Mouse (Mus musculus): ENCODE measurements around the gene Ocel1. TPM values are rescaled to one million over a fixed set of nuclear protein-coding genes. Genes with fewer than 3 reads are reported as not detected.

Ocel1 gene
- polyA plus RNA-seq, 1 experiment from 2014 or later = 6.3 TPM

DNA sequence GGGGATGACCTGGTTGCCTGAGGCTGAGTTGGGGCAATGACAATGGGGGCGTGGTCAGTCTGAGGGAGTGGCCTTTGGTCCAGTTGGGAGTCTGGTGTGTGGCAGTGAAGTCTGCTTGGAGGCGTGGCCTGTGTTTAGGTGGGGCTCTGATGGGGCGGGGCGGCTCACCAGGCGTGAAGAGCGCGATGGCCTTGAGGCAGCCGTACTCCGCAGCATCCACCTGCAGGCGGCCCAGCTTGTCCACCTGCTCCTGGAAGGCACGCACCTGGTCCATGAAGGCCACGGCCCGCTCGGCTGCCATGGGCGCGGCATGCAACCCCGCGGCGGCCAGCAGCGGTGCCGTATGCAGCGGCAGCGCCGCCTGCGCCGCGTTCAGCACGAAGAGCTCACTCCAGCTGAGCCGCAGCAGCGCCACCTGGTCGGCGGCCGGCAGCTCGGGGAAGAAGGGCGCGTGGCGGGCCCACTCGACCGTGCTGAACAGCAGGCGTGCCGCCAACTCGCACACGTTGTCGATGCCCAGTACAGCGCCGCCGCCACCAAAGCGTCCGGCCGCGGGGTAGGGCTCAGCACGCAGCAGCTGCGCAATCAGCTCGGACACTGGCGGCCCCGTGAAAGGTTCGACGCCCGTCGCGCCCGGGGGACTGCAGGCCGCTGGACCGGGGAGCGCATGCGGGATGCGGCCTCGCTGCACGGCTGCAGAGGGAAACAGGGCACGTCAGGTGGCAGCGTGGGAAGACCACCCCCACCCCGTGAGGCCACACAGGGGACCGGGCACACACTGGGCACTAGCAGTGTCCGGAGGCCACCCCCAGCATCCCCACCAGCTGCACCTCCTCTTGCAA lies 4.7 kb downstream of the Ocel1 start:
- H3K4me1 ChIP-seq (ENCODE audit: control insufficient read depth, insufficient read depth, low read depth, low read length) = peaks cover 41% of the 10 kb centered on the region
- no peaks in the 10 kb centered on the region for H3K9me3 ChIP-seq (ENCODE audit: control insufficient read depth, low read length)
- 5% methylated on average over 49 of the region's 74 CpGs for WGBS
- peak overlapping the region; percentile 43 for H3K4me3 ChIP-seq (ENCODE audit: low read length)
- peak overlapping the region; percentile 79 for H3K27ac ChIP-seq (ENCODE audit: low read depth, low read length)
- peak overlapping the region; percentile 70 for H3K9ac ChIP-seq (ENCODE audit: low read depth, low read length)
- peak overlapping the region; percentile 63 for H3K4me2 ChIP-seq (ENCODE audit: low read length)
- peak; percentile 2; the same call in 1 of the 2 replicates for ATAC-seq
- H3K36me3 ChIP-seq (ENCODE audit: control insufficient read depth, insufficient read depth, low read length) = peaks cover 13% of the 10 kb centered on the region; the same call in 1 of the 2 replicates
- no peaks in the 10 kb centered on the region for H3K27me3 ChIP-seq (replicated peaks; ENCODE audit: control insufficient read depth, insufficient read depth, low read length)

DNA sequence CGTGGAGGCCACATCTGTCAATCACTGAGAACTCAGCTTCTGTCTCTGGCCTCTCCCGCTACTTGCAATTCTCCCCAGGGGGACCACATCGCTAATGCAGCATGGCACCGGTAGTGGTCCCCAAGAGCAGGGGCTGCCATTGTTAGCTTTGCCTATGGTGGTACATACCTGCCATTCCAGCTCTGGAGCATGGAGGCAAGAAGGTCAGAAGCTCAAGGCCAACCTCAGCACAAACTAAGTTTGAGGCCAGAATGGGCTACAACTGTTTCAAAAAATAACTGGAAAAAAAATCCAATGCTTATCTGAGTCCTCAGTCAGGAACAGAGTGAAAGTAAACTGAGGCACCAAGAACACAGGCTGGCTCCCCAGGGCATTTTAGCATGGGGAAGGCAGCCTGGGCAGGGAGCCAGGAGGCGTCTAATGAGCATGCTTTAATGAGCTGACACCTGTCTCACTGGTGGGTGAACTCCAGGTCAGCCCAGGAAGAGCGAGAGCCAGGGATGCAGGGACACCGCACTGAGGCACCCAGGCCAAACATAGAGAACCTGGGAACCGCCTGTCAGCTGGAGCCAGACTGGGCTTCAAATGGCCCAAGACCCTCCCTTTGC lies 5.4 kb downstream of the Ocel1 start:
- H3K4me3 ChIP-seq (ENCODE audit: low read length) = peak overlapping the region; percentile 43
- H3K36me3 ChIP-seq (ENCODE audit: control insufficient read depth, insufficient read depth, low read length) = peaks cover 13% of the 10 kb centered on the region; the same call in 1 of the 2 replicates
- peak overlapping the region; percentile 70 for H3K9ac ChIP-seq (ENCODE audit: low read depth, low read length)
- ATAC-seq = no peak
- WGBS = 25% methylated on average over 8 of the region's 8 CpGs
- peak overlapping the region; percentile 63 for H3K4me2 ChIP-seq (ENCODE audit: low read length)
- H3K4me1 ChIP-seq (ENCODE audit: control insufficient read depth, insufficient read depth, low read depth, low read length) = peaks cover 43% of the 10 kb centered on the region
- H3K27ac ChIP-seq (ENCODE audit: low read depth, low read length) = peak overlapping the region; percentile 79; the same call in 1 of the 2 replicates
- H3K27me3 ChIP-seq (replicated peaks; ENCODE audit: control insufficient read depth, insufficient read depth, low read length) = no peaks in the 10 kb centered on the region
- no peaks in the 10 kb centered on the region for H3K9me3 ChIP-seq (ENCODE audit: control insufficient read depth, low read length)

DNA sequence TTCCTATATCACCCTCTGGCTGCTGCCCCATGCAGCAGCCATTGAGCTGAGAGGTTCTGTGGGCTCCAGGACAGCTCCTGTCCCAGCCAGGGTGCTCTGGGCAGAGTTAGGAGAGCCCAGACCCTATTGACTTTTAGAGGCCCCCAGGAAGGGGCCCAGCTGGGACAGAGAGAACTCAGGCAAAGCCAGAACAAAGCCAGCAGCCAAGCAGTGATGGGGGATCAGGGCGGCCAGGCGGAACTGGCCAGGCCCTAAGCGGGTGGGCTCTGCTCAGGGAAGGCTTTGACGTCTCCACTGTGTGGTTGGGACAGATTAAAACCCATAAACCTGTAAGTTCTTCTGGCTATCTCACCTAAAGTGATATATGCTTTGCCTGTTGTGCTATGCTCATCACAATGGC lies 7.9 kb downstream of the Ocel1 start:
- peak overlapping the region; percentile 100 for H3K4me2 ChIP-seq (ENCODE audit: low read length)
- peak overlapping the region; percentile 38; the same call in 1 of the 2 replicates for H3K9ac ChIP-seq (ENCODE audit: low read depth, low read length)
- H3K4me1 ChIP-seq (ENCODE audit: control insufficient read depth, insufficient read depth, low read depth, low read length) = peaks cover 50% of the 10 kb centered on the region
- WGBS = 42% methylated on average over 4 of the region's 4 CpGs
- no peak overlapping the region for H3K27ac ChIP-seq (ENCODE audit: low read depth, low read length)
- no peaks in the 10 kb centered on the region for H3K9me3 ChIP-seq (ENCODE audit: control insufficient read depth, low read length)
- H3K27me3 ChIP-seq (replicated peaks; ENCODE audit: control insufficient read depth, insufficient read depth, low read length) = no peaks in the 10 kb centered on the region
- no peak overlapping the region; the same call in 1 of the 2 replicates for H3K4me3 ChIP-seq (ENCODE audit: low read length)
- peaks cover 9% of the 10 kb centered on the region; the same call in 1 of the 2 replicates for H3K36me3 ChIP-seq (ENCODE audit: control insufficient read depth, insufficient read depth, low read length)
- ATAC-seq = no peak

DNA sequence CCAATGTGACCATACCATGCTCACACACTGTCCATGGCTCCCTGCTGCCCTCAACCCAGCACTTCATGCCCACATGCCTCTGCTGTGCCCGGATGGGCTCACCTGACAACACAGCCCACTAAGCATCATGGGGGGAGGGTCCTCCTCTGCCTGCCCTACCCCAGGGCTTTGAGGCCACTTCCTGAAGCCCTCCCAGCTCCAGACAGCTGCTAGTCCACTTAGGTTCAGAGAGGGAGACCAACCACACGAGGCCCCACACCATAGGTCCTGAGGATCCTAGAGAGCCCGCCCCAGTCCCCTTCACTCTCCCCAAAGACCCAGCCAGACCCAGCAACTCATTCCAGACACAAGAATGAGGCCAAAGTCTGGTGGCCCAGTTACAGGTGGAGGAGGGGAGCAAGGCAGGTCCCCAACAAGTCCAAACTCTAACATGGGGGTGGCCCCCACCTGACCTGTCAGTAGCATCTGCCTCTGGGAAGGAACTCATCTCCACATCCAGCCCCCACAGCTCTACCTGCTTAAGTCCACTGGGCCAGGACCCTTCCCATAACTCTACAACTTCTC lies 8.5 kb downstream of the Ocel1 start:
- no peaks in the 10 kb centered on the region for H3K27me3 ChIP-seq (replicated peaks; ENCODE audit: control insufficient read depth, insufficient read depth, low read length)
- peak overlapping the region; percentile 88 for H3K9ac ChIP-seq (ENCODE audit: low read depth, low read length)
- H3K36me3 ChIP-seq (ENCODE audit: control insufficient read depth, insufficient read depth, low read length) = peaks cover 5% of the 10 kb centered on the region; the same call in 1 of the 2 replicates
- no peaks in the 10 kb centered on the region for H3K9me3 ChIP-seq (ENCODE audit: control insufficient read depth, low read length)
- peak overlapping the region; percentile 100 for H3K4me2 ChIP-seq (ENCODE audit: low read length)
- 38% methylated on average over 3 of the region's 3 CpGs for WGBS
- H3K4me1 ChIP-seq (ENCODE audit: control insufficient read depth, insufficient read depth, low read depth, low read length) = peaks cover 50% of the 10 kb centered on the region
- no peak overlapping the region for H3K27ac ChIP-seq (ENCODE audit: low read depth, low read length)
- no peak for ATAC-seq
- H3K4me3 ChIP-seq (ENCODE audit: low read length) = peak overlapping the region; percentile 83

DNA sequence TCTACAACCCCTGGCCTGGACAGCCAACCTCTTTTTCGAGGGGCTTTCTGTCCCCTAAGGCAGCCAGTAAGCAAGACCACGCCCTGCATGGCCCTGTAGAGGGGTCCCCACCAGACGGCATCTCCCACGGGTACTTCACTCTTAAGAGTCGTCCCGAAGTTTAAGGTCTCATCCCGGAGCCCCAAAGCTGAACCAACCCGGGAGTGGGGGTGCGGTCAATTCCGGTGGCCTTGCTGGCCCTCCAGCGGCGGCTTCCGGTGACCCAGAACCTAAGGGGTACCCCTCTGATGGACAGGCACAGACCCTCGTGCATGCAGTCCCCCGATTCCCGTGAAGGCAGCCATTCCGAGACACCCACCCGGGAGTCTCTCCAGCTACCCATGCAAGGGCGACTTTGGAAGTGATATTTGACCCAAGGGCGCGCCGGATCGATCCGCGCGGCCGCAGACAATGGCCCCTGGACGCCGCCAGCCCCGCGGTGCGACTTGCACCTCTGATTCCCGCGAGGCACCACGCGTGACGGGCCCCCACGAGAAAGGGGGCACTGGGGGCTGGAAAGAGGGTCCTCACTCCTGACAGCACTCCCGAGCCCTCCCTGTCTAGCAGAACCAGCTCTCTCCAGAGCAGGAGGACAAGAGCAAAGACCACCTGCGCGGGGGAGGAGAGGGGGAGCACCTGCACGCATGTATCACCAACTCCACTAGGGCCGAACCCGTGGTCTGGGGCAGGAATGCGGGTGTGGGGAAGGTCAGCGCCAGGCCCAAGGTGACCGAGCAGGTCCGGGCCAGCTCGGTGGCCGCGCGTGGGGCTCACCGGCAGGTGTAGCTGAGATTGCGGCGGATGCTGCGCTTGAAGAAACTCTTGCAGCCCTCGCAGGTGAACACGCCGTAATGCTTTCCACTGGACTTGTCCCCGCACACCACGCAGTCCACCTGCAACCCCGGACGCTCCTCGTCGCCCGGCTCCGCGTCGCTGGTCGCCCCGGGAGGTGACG lies 9.4 kb downstream of the Ocel1 start:
- ATAC-seq = no peak; the same call in 1 of the 2 replicates
- H3K27ac ChIP-seq (ENCODE audit: low read depth, low read length) = no peak overlapping the region

DNA sequence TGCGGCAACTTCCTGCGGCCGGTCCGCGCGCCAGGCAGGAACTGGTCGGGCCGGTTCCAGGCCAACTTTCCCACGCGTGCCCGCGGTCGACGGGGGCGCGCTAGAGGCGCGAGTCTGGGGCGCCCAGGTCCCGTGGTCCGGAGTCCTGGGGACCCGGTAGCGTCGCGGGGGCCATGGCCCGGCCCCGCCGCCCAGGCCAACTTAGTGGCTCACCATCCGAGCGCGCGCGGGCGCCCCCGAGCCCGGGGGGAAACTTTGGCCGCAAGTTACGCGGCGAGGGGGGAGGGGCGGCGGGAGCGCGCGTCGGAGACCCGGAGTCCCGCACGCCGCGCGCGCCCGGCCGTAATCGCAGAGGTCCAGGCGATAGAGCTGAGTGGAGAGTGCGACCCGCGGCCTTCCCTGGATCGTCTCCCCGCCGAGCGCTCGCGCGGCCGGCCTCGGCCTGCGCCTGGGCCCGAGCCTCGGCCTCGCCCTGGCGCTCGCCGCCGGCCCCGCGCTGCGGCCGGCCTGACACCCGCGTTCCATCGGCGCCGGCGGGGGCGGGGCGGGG lies 10.4 kb downstream of the Ocel1 start, which contains the start of gene Nr2f6:
Nr2f6 (minus strand) TSS at position 540 of the 550 bp plus-strand sequence.
- ATAC-seq = peak; percentile 72
- H3K4me1 ChIP-seq (ENCODE audit: control insufficient read depth, insufficient read depth, low read depth, low read length) = peaks cover 38% of the 10 kb centered on the region
- H3K9me3 ChIP-seq (ENCODE audit: control insufficient read depth, low read length) = no peaks in the 10 kb centered on the region
- under 1% methylated on average over 72 of the region's 89 CpGs for WGBS
- H3K4me2 ChIP-seq (ENCODE audit: low read length) = peak within 1 kb of the TSS; percentile 100
- peak within 1 kb of the TSS; percentile 83 for H3K4me3 ChIP-seq (ENCODE audit: low read length)
- H3K27me3 ChIP-seq (replicated peaks; ENCODE audit: control insufficient read depth, insufficient read depth, low read length) = no peaks in the 10 kb centered on the region
- H3K27ac ChIP-seq (ENCODE audit: low read depth, low read length) = peak within 1 kb of the TSS; percentile 87
- H3K9ac ChIP-seq (ENCODE audit: low read depth, low read length) = peak within 1 kb of the TSS; percentile 88
- H3K36me3 ChIP-seq (ENCODE audit: control insufficient read depth, insufficient read depth, low read length) = peaks cover 3% of the 10 kb centered on the region; the same call in 1 of the 2 replicates

More for the DNA sequence above, 9.4 kb downstream of the Ocel1 start:
- Histone ChIP-seq H3K27me3 (replicated peaks; ENCODE audit: control insufficient read depth, insufficient read depth, low read length) (no peaks in the 10 kb centered on the region), H3K36me3 (ENCODE audit: control insufficient read depth, insufficient read depth, low read length) (peaks cover 3% of the 10 kb centered on the region; the same call in 1 of the 2 replicates), H3K9ac (ENCODE audit: low read depth, low read length) (peak overlapping the region; percentile 88), H3K9me3 (ENCODE audit: control insufficient read depth, low read length) (no peaks in the 10 kb centered on the region), H3K4me3 (ENCODE audit: low read length) (peak overlapping the region; percentile 83), H3K4me1 (ENCODE audit: control insufficient read depth, insufficient read depth, low read depth, low read length) (peaks cover 48% of the 10 kb centered on the region), H3K4me2 (ENCODE audit: low read length) (peak overlapping the region; percentile 100)
- under 1% methylated on average over 71 of the region's 72 CpGs for WGBS

DNA sequence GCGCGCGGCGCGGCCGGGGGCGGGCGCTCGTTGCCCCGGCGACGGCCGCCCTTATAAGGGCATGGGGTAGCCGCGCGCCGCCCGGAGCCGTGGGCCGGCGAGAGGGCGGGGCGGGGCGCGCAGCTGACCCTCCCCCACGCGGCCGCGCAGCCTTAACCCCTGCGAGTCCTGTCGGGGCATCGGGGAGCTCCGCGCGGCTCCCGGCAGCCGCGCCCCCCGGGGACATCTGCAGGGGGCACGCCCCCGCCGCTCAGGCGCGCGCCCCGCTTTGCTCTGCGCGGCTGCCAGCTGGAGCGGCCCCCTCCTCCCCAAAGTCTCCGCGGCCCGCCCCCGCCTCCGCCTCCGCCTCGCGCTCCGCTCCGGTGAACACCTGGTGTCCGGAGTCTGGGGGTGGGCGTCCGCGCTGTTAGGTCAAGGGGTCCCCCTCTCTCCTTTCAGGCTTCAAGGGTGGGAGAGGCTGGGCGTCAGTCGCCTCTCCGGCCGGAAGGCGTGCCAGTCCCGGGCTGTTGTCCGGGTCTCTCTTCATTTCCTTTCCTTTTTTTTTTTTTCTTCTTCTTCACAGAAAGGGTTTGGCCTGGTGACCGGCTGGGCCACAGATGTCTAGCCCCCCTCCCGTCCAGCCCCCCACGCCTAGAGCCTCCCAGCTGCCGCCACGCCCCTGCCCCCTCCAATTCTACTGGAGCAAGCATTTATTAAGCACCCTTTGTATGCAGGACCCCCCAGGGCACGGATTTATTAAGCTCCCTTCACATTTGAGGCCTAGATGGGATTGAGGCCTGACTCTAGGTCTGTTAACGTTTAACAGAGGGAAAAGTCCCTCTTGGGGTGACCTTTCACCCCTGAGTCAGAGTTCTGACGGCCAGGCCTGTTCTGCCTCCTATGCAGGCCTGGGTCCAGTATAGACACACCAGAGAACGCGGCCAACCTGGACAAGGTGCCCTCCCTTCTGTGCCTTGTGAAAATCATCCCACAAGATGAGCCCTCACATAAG lies 11.2 kb downstream of the Ocel1 start:
- H3K27ac ChIP-seq (ENCODE audit: low read depth, low read length) = peak overlapping the region; percentile 87
- H3K9ac ChIP-seq (ENCODE audit: low read depth, low read length) = peak overlapping the region; percentile 88
- peaks cover 3% of the 10 kb centered on the region; the same call in 1 of the 2 replicates for H3K36me3 ChIP-seq (ENCODE audit: control insufficient read depth, insufficient read depth, low read length)
- H3K27me3 ChIP-seq (replicated peaks; ENCODE audit: control insufficient read depth, insufficient read depth, low read length) = no peaks in the 10 kb centered on the region
- H3K4me2 ChIP-seq (ENCODE audit: low read length) = peak overlapping the region; percentile 100
- peak overlapping the region; percentile 83 for H3K4me3 ChIP-seq (ENCODE audit: low read length)
- 1% methylated on average over 67 of the region's 80 CpGs for WGBS
- H3K9me3 ChIP-seq (ENCODE audit: control insufficient read depth, low read length) = no peaks in the 10 kb centered on the region
- ATAC-seq = peak; percentile 87
- peaks cover 34% of the 10 kb centered on the region for H3K4me1 ChIP-seq (ENCODE audit: control insufficient read depth, insufficient read depth, low read depth, low read length)

All from hindbrain, embryonic 16.5 days (tissue).